In the genomic region with DNA sequence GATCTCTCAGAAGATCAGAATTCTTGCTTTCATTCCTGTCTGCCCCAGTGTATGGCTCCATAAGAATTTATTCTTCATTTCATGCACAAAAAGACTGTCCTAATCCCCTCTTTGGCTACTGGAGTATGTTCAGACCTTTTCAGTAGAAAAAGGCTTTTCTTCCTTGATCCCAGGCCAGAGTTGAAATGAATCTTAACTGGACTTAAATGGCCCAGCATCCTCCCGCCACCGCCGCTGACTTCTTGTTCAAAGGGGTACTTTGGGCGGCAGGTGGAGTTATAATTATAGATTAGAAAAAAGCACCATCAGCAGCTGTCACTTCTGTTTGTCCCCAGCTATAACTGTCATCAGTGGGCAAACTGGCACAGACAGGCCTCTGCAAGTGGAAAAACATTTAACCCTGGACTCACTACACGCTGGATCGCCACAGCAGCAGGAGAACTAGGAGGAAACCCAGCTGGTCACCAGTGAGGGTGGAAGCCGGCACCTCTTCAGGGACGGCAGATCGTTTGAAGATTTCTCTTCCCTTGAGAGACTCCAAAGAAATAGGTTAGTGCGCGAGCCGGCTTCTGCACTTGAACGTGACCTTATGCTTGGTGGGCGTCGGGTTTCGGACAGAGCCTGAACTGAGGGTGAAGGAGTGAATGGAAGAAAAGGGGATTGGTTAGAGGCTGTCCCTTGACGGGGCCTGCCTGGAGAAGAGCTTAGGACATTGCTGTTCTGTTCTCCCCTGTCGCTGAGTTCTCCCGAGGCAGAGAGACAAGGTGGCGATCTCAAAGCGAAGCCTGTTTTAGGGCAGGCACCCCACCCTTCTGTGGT, we compare ENCODE assay signal across 11 mouse cellular contexts. TPM values are rescaled to one million over a fixed set of nuclear protein-coding genes. Genes with fewer than 3 reads are reported as not detected.
A peak's percentile ranks its signal among the peaks of the same experiment; 100 is the strongest.
DNase-seq lines count a peak whose midpoint lies in the region; ATAC-seq and TF ChIP-seq lines count a peak whose summit lies in the region.
"Had no signal": no experiment of that assay in that cellular context is flagged by ENCODE, and none has a peak within 500 bp of the region (broad histone marks: within the 10 kb centered on the region; RNA-seq: fewer than 3 reads in every experiment).

A gene (plus strand): TSS at position 51 of the 819 bp plus-strand sequence.

- no peak within 1 kb of the TSS for H3K9ac ChIP-seq in hindbrain, embryonic 14.5 days
- no peak within 1 kb of the TSS for H3K9ac ChIP-seq in intestine, embryonic 16.5 days (ENCODE audit: low read depth, low read length)

- no peaks in the 10 kb centered on the region; the same call in 1 of the 2 replicates for H3K27me3 ChIP-seq in hindbrain, embryonic 14.5 days (ENCODE audit: control insufficient read depth, insufficient read depth, low read length)
- H3K27me3 ChIP-seq in myocyte (ENCODE audit: control insufficient read depth, insufficient read depth, insufficient read length) = no peaks in the 10 kb centered on the region
- no peaks in the 10 kb centered on the region for H3K27me3 ChIP-seq in intestine, embryonic 16.5 days (replicated peaks; ENCODE audit: control insufficient read depth, insufficient read depth, low read length)
- H3K27me3 ChIP-seq: Patski had no signal

- peak within 1 kb of the TSS; percentile 22 for H3K4me2 ChIP-seq in hindbrain, embryonic 14.5 days (replicated peaks)
- peak within 1 kb of the TSS; percentile 56 for H3K4me2 ChIP-seq in myocyte (ENCODE audit: low read depth)
- no peak within 1 kb of the TSS for H3K4me2 ChIP-seq in intestine, embryonic 16.5 days (ENCODE audit: low read depth, low read length)

- no peak within 1 kb of the TSS for H3K4me3 ChIP-seq in hindbrain, embryonic 14.5 days (replicated peaks; ENCODE audit: low read length)
- no peak within 1 kb of the TSS for H3K4me3 ChIP-seq in myocyte
- H3K4me3 ChIP-seq in intestine, embryonic 16.5 days (ENCODE audit: low read length) = no peak within 1 kb of the TSS
- H3K4me3 ChIP-seq: megakaryocyte, embryonic 14.5 days had no signal

- no peaks in the 10 kb centered on the region for H3K36me3 ChIP-seq in hindbrain, embryonic 14.5 days (replicated peaks; ENCODE audit: control insufficient read depth, insufficient read depth)
- no peaks in the 10 kb centered on the region for H3K36me3 ChIP-seq in myocyte (ENCODE audit: control insufficient read depth, insufficient read depth)
- H3K36me3 ChIP-seq in intestine, embryonic 16.5 days (ENCODE audit: control insufficient read depth, insufficient read depth, low read length) = no peaks in the 10 kb centered on the region

- H3ac ChIP-seq in myocyte (ENCODE audit: control insufficient read depth, insufficient read length) = no peak within 1 kb of the TSS

- no peaks in the 10 kb centered on the region for H3K9me3 ChIP-seq in hindbrain, embryonic 14.5 days (ENCODE audit: control insufficient read depth, low read length)
- no peaks in the 10 kb centered on the region for H3K9me3 ChIP-seq in intestine, embryonic 16.5 days (ENCODE audit: control insufficient read depth, low read length)
- H3K9me3 ChIP-seq: megakaryocyte, embryonic 14.5 days had no signal

- peaks cover 13% of the 10 kb centered on the region for H3K4me1 ChIP-seq in hindbrain, embryonic 14.5 days (replicated peaks; ENCODE audit: control insufficient read depth, insufficient read depth, low read length)
- H3K4me1 ChIP-seq in intestine, embryonic 16.5 days (ENCODE audit: control insufficient read depth, insufficient read depth, low read length) = no peaks in the 10 kb centered on the region

- H3K79me2 ChIP-seq in myocyte (ENCODE audit: control insufficient read depth, insufficient read depth) = no peaks in the 10 kb centered on the region

- no peak for TF ChIP-seq POLR2A in myocyte (IDR thresholded peaks at IDR 0.05; ENCODE audit: insufficient read length, low read depth)

- DNase-seq in adrenal gland, postnatal 14 days = peak; percentile 13
- no peak for DNase-seq in adrenal gland, postnatal 10 days
- DNase-seq in kidney, adult 9 months = peak; percentile 9
- no peak for DNase-seq in kidney, postnatal 25 days
- DNase-seq in hindbrain, embryonic 14.5 days (ENCODE audit: low spot score) = no peak
- no peak for DNase-seq in spleen, postnatal 4 days (ENCODE audit: low spot score in 2 of 2)
- DNase-seq: right cerebral cortex, postnatal 25 days had no signal

- 0 out of 2 replicates have a peak within 1 kb of the TSS, but pooled peaks have one; percentile 38 for H3K27ac ChIP-seq in hindbrain, embryonic 14.5 days
- H3K27ac ChIP-seq in intestine, embryonic 16.5 days (ENCODE audit: low read length) = no peak within 1 kb of the TSS

- ATAC-seq in hindbrain, embryonic 14.5 days (ENCODE audit: low FRiP score) = no peak
- no peak for ATAC-seq in intestine, embryonic 16.5 days
- ATAC-seq: Patski had no signal

- 43% methylated on average over 21 of the region's 21 CpGs for WGBS in hindbrain, embryonic 14.5 days
- WGBS in intestine, embryonic 16.5 days = 54% methylated on average over 21 of the region's 21 CpGs

TF ChIP-seq in myocyte, 11 proteins besides CTCF, POLR2A, EP300 and RAD21:
- TF ChIP-seq MYOG (IDR thresholded peaks at IDR 0.05; ENCODE audit: control insufficient read depth in 1 of 3, insufficient read depth in 1 of 3, insufficient read length in 2 of 3, low read depth in 2 of 3) = peak in 1 of 3 experiments; percentile 40
- peak in 2 of 3 experiments; percentile 34 to 60 for TF ChIP-seq MYOD1 (IDR thresholded peaks at IDR 0.05; ENCODE audit: control insufficient read depth in 1 of 3, insufficient read length in 2 of 3, low read depth in 2 of 3)
- no peak for TF ChIP-seq POLR2AphosphoS2 (IDR thresholded peaks at IDR 0.05; ENCODE audit: insufficient read length, low read depth)
- TF ChIP-seq TCF3 (IDR thresholded peaks at IDR 0.05; ENCODE audit: insufficient read length, low read depth) = no peak
- no peak for TF ChIP-seq SRF (IDR thresholded peaks at IDR 0.05; ENCODE audit: control insufficient read depth, insufficient read length, low read depth)
- TF ChIP-seq REST (IDR thresholded peaks at IDR 0.05; ENCODE audit: insufficient read depth, insufficient read length) = no peak
- no peak for TF ChIP-seq CEBPB (IDR thresholded peaks at IDR 0.05; ENCODE audit: insufficient read depth, poor library complexity, severe bottlenecking)

RNA-seq across cellular contexts. Expression of the gene that starts here (rescaled TPM):
- 0.26 and 0.45 TPM in 2 replicates for total RNA-seq in adrenal gland, postnatal 14 days (2021)
- total RNA-seq in adrenal gland, postnatal 10 days (2021) = under 1 TPM; 0.48 to 0.70 TPM
- 0.09 and 0.26 TPM in 2 replicates for polyA plus RNA-seq in hindbrain, embryonic 14.5 days (2014; fragmentation: Nextera tagmentation; extraction: Ambion mirVana)
- polyA plus RNA-seq in myocyte (2012; fragmentation: generic; extraction: Trizol) = 1.4 TPM
- not detected in 2 replicates for polyA plus RNA-seq in intestine, embryonic 16.5 days (2015; fragmentation: Nextera tagmentation; extraction: Ambion mirVana)
- polyA plus RNA-seq: Patski had no signal

Comparison
In these comparisons a context has a peak if more than half of its experiments do, and no peak if none do; other contexts are left out.
1. Peak in DNase-seq in adrenal gland, postnatal 14 days; RNA of the gene not detected or under 1 TPM.